Mouse (Mus musculus) large intestine, adult 2 months (tissue): ENCODE measurements around the gene Syngap1. TPM values are rescaled to one million over a fixed set of nuclear protein-coding genes. Genes with fewer than 3 reads are reported as not detected.
A peak's percentile ranks its signal among the peaks of the same experiment; 100 is the strongest.
"Not testable (repeated sequence)": the region's sequence is repeated elsewhere in the genome, so short reads cannot be mapped to it uniquely, and the experiment has no call there.

ENCODE experiments used
- DNase-seq: peaks from one replicate; pipeline ENCODE4 v3.0.0-alpha.2; 2012; ENCODE audit warnings: low read depth, low spot score
- WGBS: fragments of 180-500 bp; shearing (Covaris S2); methylation state at CpG from one replicate; pipeline ENCODE4 v1.1.7; 2018; 5-methylcytosine and 5-hydroxymethylcytosine counted together
- polyA plus RNA-seq: library from polyadenylated mRNA; depleted of rRNA; stranded (reverse); fragments of >200 nt; gene quantifications from 2 replicates; pipeline ENCODE4 v1.2.3, GENCODE M21; 2012; rRNA removed

The Syngap1 gene
- polyA plus RNA-seq, result 4.0 and 7.5 TPM in 2 replicates

DNA sequence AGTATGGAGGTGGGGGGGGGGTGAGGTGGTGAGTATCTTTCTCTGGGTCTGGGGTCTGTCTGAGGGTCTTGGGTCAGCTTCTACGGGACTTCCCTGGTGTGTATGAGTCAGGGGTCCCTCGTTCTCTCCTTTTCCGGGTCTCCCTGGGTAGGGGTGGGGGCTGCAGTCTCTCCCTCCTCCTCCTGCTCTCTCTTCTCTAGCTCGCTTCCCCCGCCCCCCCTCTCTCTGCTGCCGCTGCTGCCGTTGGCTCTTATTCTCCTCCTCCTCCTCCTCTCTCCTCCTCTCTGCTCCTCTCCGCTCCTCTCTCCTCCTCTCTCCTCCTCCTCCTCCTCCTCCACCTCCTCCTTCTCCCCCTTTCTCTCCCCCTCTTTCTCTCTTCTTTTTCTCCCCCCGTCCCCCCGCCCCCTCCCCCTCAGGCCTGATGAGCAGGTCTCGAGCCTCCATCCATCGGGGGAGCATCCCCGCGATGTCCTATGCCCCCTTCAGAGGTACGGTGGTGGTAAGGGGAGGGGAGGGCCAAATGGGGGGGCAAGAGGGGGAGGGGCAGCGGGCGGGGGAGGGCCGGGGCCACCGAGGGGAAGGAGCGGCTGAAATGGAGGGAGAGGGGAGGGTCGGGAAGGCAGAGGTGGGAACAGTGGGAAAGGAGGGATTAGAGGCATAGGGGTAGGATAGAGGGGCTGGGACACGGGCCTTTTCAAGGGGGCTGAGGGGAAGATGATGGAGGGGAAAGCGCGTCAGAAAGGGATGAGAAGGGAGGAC lies at the start of gene Syngap1:
Gene Syngap1 (plus strand): TSS at position 223 of the 759 bp plus-strand sequence.
- 6% methylated on average over 21 of the region's 24 CpGs for WGBS
- no peak for DNase-seq

DNA sequence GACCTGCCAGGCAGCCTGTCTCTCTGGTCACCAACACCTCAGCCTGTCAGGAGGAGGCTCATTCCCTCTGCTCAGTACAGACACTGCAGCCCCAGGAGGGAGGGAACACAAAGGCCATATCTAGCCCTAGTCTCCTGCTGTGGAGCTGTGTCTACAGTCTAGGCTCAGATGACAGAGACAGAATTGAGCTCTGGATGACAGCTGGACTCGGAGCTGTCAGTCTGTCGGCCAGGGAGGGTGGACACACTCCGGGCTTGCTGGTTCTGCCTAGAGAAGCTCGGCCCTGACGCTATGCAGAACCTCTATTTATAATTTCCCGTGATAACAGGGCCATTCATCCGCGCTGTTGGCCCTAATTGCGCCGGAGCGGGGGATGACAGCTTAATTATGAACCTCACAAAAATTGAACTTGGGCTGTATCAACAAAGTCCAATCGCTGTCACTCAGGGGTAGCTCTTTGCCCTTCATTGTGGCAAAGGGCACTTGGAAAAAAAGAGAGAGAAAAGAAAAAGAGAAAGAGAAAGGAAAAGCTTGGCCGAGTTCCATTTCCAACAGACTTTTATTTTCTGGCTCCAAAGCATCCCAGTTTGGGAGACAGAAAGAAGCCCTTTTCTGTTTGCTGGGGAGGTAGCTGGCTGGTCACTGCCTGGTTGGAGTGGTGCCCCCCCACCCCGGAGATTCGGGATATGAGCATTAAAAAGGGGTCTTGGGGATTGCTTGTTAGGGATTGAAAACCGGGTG lies 48.2 kb upstream of the Syngap1 start:
- no peak for DNase-seq
- 39% methylated on average over 16 of the region's 16 CpGs for WGBS

DNA sequence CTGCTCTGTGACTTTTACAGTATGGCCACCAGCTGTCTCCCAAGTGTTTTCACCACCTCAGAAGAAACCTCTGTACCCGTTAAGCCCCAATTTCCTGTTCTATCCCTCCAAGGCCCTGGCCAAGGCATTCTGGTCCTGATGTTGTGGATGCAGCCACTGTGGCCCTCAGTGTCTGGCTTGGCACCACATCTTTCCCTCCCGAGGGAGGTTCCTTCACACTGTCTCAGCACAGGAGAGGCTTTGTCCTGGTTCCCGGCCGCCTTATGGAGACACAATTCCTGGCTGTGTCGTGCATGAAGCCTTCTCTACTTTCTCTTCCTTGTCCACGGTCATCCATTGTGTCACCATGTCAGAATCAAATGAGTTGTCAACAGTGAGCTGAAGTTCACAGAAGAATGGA lies 47.6 kb upstream of the Syngap1 start:
- no peak for DNase-seq
- 56% methylated on average over 6 of the region's 6 CpGs for WGBS

DNA sequence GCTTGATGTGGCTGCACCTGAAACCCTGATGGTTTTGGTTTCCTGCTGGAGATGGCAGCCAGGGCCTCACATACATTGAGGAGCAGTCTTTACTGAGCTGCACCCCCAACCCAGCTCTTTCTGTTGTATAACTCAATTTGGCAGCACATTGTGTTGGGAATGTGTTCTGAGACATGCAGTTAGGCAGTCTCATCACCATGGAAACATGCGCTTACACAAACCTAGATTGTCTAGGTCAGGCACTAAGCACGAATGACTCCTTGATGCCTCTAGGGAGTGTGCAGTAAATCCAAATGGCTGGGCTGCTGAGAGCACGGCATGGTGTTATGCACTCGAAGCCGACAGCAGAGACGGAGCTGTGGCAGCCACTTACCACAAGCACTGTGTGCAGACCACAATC lies 46.7 kb upstream of the Syngap1 start:
- 74% methylated on average over 6 of the region's 6 CpGs for WGBS
- DNase-seq, result no peak

DNA sequence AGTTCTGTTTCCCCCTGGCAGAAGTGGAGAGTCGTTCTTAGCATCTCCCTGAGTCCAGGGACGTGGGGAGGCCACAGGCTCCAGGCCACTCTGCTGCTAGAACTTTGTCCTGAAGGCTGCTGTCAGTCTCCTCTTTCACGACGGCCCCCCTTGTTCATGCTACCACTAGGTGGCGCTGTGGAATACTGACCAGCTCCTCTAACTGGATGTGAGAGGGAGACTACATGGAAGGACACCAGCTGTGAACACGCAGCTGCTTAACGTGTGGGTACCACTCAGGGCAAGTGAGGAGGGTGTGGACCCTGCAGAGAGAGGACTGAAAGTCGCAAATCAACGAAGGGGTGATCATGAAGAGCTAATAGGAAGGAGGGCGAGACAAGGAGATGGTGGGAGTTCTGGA lies 45.5 kb upstream of the Syngap1 start:
- DNase-seq, result no peak
- 14% methylated on average over 10 of the region's 10 CpGs for WGBS

DNA sequence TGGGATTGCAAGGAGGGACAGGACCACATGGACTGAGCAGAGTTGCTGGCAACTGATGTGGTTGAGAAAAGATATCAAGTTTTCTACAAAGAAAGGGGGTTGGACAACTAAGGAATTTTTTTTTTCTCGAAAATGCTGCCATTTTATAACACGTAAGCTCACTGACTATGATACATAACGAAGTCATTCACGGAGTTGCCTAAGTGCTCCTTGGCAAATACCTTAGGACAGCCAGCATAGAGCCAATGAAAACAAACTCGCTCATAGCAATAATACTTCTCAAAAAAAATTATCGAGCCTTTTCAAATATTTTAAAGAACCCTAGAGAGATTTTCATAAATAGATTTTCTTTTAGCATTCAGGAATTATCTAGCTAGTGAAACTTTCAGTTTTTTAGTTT lies 40.1 kb upstream of the Syngap1 start:
- no peak for DNase-seq
- WGBS, result 75% methylated on average over 6 of the region's 6 CpGs

DNA sequence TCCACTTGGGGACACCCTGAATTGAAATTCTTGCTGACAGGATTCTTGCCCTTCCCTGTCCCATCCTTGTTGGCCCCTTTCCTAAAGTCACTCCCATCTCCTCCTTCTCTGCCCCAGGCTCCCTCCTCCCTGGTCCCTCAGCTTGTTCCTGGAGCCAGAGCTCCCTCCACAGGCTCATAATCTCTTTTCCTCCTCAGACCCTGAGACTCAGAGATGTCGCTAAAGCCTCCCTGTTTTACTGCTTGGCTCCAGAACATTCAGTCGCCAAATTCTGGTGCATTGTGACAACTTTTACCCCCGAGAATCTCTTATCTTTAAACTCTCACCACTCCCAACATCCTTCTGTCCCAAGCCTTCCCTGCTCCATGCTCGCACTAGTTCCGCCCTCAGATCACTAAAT lies 36.7 kb upstream of the Syngap1 start:
- DNase-seq, result no peak
- 51% methylated on average over 5 of the region's 5 CpGs for WGBS

DNA sequence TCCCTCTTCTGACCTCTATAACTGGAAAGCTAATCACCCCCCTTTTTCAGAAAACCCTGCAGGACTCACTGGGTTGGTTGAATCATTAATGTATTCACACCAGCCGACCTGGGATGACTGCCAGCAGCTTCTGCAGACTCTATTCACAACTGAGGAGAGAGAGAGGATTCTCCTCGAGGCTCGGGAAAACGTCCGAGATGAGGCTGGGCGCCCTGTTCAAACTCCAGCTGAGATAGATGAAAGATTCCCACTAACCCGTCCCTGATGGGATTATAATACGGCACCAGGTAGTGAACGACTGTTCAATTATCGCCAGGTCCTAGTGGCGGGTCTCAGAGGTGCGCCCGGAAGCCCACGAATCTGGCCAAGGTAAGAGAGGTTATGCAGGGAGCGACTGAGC lies 33.5 kb upstream of the Syngap1 start:
- not testable (repeated sequence) for DNase-seq

DNA sequence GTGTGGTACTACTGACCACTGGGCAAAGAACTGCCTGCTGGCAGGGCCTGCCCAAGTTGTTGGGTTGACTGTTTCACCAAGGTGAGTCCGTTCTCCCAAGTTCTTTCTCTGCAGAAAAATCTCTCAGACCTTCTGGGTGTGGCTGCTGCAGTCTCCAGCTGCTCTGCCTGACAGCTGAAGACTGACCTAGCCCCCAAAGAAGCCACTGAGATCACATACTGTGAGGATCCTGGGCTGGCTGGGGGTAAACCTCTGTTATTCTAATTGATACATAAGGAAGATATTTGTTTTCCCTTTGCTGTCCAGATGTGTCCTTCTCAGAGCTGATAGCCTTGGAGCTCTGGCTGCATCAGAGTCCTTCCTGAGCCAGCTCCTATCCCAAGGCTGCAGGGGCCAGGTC lies 25.8 kb upstream of the Syngap1 start:
- no peak for DNase-seq
- WGBS, result 47% methylated on average over 1 of the region's 1 CpGs

More for the DNA sequence above, 33.5 kb upstream of the Syngap1 start:
- WGBS, result 91% methylated on average over 15 of the region's 15 CpGs

DNA sequence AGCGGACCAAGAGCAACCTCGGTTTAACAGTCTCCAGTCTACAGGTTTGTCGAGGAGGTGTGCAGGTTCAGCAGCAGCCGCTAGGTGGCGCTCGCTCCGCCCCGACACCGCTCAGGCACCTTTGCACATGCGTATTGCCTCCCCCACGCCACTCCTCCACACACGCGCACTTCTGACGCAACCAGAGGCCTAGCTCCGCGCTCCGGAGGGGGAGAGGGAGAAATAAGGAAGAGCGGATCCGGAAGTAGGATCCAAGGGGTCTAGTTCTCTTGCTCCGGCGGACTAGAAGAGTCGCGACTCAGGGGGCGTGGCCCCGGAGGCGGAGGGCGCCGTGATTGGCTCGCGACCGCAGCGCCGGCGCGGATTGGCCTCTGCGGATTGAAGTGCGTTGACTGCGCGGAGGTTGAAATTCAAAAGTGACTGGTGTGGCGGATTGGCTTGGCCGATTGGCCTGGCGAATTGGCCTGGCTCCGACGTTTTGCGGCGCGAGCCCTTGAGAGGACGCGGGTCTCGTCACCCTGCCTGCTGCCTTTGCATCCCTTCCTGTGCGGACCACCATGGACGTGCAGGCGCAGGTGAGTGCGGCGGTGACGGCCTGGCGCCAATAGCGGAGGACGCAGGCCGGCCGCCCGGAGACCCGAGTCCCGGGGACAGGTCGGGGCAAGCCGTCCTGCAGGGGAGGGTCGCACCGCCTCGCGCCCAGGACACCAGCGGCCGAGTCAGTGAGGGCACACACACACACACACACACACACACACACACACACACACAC lies 24.2 kb upstream of the Syngap1 start, which contains the start of gene Kifc5b:
Gene Kifc5b (plus strand): TSS at position 381 of the 772 bp plus-strand sequence.
- WGBS, result under 1% methylated on average over 72 of the region's 72 CpGs

DNA sequence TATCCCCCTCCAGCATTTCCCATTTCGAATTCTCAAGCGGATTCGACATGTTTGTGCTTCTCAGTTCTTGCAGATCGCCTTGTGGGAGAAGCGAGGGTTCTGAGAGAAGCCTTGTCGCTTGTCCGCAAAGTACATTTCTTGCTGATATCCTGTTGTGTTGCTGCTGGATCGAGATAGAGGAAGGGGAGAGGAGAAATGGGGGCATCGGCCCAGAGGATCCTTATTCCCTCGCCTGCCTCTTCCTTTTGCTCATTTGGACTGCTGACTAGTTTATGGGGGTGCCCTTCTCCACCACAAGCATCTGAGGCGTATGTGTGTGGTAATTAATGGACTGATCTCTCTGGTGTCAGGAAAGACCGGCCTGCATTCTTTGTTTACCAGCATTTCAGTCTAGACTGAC lies 23.5 kb upstream of the Syngap1 start:
- WGBS, result 2% methylated on average over 12 of the region's 12 CpGs
- not testable (repeated sequence) for DNase-seq

More for the DNA sequence above, 24.2 kb upstream of the Syngap1 start, which contains the start of gene Kifc5b:
- peak; percentile 96 for DNase-seq

DNA sequence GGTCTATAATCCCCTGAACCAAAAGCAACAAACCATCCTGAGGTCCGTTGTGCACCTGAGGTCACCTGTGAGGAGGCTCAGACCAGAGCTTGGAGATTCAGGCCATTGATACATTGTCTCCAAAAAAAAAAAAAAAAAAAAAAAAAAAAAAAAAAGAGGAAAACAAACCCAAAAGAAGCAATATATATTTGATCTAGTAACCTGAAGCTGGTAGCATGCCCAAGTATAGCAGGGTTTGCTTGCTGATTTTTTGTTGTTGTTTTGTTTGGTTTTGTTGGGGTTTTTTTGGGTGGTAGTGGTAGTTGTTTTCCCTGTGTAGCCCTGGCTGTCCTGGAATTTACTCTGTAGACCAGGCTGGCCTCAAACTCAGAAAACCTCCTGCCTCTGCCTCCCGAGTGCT lies 22.7 kb upstream of the Syngap1 start:
- DNase-seq, result no peak
- 56% methylated on average over 2 of the region's 2 CpGs for WGBS

DNA sequence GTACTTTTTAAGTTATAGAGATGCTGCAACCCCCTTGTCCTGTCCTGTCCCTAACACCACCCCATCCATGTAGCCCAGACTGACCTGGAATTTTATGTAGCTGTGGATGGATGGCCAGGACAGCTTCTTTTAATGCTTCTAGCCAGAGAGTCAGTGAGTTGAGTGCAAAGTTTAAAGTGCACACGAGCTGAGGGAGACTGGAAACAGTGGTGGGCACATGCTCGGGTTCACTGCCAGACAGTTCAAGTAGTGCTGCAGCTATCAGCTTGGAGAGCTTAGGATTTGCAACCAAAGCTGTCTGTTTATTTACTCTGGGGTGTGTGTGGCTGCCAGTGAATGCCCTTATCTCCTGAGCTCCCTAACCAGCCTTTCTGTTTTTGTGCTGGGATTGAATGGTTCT lies 21.5 kb upstream of the Syngap1 start:
- 61% methylated on average over 2 of the region's 2 CpGs for WGBS
- DNase-seq, result not testable (repeated sequence)

DNA sequence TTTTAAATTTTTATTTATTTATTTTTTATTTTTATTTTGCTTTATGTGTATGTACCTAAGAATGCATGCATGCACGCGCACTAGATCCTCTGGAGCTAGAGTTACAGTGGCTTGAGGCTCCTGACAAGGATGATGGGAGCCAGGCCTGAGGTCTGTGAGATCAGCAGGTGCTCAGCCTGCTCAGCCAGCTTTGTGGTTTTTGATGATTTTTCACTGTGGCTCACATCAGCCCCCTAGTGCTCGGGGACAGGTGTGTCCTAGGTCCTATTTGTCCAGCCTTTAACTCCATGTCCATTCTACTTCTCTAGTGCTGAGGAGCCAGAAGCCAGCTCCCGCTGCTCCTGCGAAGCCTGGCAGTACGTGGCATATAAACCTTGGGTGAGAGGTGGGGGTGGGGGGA lies 18.7 kb upstream of the Syngap1 start:
- 96% methylated on average over 6 of the region's 6 CpGs for WGBS
- DNase-seq, result not testable (repeated sequence)

DNA sequence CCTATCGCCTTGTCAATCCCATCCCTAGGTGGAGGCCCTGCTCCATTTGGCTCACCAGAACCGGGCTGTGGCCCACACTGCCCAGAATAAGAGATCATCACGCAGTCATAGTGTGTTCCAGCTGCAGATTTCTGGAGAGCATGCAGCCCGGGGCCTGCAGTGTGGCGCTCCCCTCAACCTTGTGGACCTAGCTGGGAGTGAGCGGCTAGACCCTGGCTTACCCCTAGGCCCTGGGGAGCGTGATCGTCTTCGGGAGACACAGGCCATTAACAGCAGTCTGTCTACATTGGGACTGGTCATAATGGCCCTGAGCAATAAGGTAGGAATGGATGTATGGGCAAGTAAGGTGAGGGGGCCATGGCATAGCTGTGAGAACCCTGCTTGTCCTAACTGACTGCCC lies 15.6 kb upstream of the Syngap1 start:
- 95% methylated on average over 9 of the region's 9 CpGs for WGBS
- not testable (repeated sequence) for DNase-seq

DNA sequence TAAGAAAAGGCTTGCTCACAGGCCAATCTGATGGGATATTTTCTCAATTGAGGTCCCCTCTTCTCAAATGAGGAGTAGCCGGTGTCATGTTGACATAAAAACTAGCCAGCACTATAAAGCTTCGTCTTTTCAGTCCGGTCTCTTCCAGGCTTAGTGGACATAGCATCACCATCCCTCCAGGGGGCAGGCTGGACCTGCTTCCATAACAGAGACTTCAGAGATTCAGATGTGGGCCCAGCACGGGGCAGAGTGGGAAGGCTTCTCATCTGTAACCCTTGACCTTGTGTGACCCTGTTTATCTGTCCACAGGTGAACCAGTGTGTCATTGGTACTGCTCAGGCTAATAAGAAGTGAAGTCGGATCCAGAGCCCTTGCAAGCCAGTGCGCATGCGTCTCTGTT lies 9.3 kb upstream of the Syngap1 start:
- WGBS, result 43% methylated on average over 7 of the region's 7 CpGs
- DNase-seq, result not testable (repeated sequence)

DNA sequence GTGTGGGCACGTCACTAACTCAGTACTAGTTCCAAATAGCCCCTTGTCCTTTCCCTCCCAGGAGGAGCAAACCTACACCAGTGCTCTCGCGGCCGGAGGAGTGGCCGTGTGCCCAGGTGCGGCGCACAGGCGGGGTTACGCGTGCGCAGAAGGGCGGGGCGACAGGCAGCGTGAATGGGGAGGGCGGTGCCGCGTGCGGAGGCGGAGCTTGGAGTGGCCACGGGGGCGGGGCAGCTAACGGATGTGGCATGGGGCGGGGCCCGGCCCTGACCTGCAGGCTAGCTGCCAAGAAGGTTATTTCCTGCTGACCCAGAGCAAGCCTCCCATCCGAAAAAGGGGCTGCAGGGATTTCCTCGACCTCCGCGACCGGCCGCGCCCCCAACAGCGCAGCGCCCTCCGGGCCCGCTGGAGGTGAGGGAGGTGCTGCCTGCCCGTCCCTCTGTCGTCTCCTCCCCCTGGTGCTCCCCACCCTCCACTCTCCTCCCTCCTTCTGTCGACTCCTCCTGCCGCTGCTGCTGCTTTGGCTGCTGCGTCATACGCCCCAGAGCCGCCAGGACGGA lies 8.1 kb upstream of the Syngap1 start, which contains the start of gene Phf1:
Gene Phf1 (plus strand): TSS at position 214 of the 560 bp plus-strand sequence.
- WGBS, result under 1% methylated on average over 41 of the region's 43 CpGs
- peak; percentile 72 for DNase-seq

DNA sequence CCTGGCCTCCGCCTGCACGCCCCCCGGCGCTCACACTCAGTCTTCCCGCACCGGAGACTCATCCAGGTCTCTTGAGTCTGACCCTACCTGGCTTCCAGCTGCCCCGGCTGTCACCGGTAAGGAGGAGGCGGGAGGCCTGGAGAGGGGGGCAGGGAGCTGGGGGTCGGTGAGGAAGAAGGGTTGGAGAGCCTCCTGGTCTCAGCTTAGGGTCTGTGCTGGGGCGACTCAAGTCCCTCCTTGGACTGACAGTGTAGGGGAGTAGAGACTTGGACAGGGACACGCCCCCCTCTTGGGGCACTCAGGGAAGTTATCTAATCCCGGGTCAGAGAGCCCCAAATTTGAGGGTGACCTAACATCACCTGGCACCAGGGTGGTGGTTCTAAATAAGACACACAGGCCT lies 7.6 kb upstream of the Syngap1 start:
- 4% methylated on average over 13 of the region's 13 CpGs for WGBS
- no peak for DNase-seq

DNA sequence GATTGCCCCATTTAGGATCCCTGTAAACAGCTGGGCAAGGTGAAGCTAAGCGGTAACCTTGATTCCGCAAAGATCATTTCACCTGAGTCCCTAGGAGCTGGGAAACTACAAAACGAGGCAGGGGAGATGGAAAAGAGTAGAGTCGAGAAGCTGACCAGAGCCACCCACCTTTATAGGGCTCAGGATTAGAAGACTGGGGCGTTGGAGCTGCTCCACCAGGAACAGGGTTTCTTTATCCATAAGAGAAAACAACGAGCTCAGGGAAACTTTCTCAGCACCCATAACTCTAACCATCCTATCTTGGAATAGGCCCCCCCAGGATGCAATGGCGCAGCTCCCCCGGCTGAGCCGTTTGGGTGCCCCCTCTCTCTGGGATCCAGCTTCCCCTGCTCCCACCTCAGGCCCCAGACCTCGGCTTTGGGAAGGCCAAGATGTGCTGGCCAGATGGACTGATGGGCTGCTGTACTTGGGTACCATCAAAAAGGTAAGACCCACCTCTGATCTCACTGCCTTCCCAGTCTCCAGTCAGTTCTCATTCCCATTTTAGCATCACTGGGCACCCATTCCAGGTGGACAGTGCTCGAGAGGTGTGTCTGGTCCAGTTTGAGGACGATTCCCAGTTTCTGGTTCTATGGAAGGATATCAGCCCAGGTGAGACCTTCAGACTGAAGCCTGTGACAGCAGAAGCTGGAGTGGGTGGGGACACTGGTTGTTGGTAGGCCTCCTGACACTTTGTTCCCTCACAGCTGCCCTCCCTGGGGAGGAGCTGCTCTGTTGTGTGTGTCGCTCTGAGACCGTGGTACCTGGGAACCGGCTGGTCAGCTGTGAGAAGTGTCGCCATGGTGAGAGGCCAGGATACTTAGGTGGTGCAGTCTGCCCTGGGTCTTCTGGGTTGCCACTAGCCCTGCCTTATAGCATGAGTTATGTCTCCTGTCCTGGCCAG lies 6.9 kb upstream of the Syngap1 start:
- no peak for DNase-seq
- 66% methylated on average over 16 of the region's 16 CpGs for WGBS
